Mouse (Mus musculus) embryonic facial prominence, embryonic 13.5 days (tissue): ENCODE data around the gene Ccdc183. TPM values are rescaled to one million over a fixed set of nuclear protein-coding genes. Genes with fewer than 3 reads are reported as not detected.

ENCODE experiments used
- ATAC-seq: fragments of 200-750 bp; cut with Nextera tagmentation; 2 replicates; pipeline ENCODE4 v1.8.0; 2017; ENCODE audit warnings: low read depth; ENCODE audit not compliant: insufficient number of reproducible peaks, insufficient read depth, low FRiP score, low TSS enrichment
- H3K27ac ChIP-seq: fragments of 300-500 bp; sonication (generic); 2 replicates; pipeline ENCODE4 v1.5.1; 2015; ENCODE audit warnings: moderate library complexity, mild to moderate bottlenecking, inconsistent platforms
- H3K27me3 ChIP-seq: fragments of 300-500 bp; sonication (generic); 2 replicates; pipeline ENCODE4 v1.6.1; 2015; ENCODE audit warnings: mild to moderate bottlenecking, inconsistent platforms
- H3K36me3 ChIP-seq: fragments of 300-500 bp; sonication (generic); 2 replicates; pipeline ENCODE4 v1.6.1; 2015; ENCODE audit warnings: mild to moderate bottlenecking, inconsistent platforms
- H3K4me1 ChIP-seq: fragments of 300-500 bp; sonication (generic); 2 replicates; pipeline ENCODE4 v1.6.1; 2015; ENCODE audit warnings: inconsistent platforms
- H3K4me2 ChIP-seq: fragments of 300-500 bp; sonication (generic); 2 replicates; pipeline ENCODE4 v1.6.1; 2015; ENCODE audit warnings: moderate library complexity, mild to moderate bottlenecking, inconsistent platforms
- H3K4me3 ChIP-seq: fragments of 300-500 bp; sonication (generic); 2 replicates; pipeline ENCODE4 v1.5.1; 2015; ENCODE audit warnings: mild to moderate bottlenecking, inconsistent platforms
- H3K9ac ChIP-seq: fragments of 300-500 bp; sonication (generic); 2 replicates; pipeline ENCODE4 v1.6.1; 2015; ENCODE audit warnings: mild to moderate bottlenecking, inconsistent platforms
- H3K9me3 ChIP-seq: fragments of 300-500 bp; sonication (generic); 2 replicates; pipeline ENCODE4 v1.6.1; 2016; ENCODE audit warnings: inconsistent platforms
- WGBS: fragments of 180-500 bp; shearing (Covaris S2); methylation state at CpG from one replicate; pipeline ENCODE4 v1.1.7; 2015; ENCODE audit warnings: mixed read lengths; 5-methylcytosine and 5-hydroxymethylcytosine counted together
- polyA plus RNA-seq: library from polyadenylated mRNA; unstranded; fragments of >200 nt; fragmentation: Nextera tagmentation; extraction: Ambion mirVana; gene quantifications from 2 replicates; pipeline ENCODE4 v1.2.1, GENCODE M21; 2015

Ccdc183 gene
- polyA plus RNA-seq, 1 experiment from 2014 or later: 0.31 TPM

DNA sequence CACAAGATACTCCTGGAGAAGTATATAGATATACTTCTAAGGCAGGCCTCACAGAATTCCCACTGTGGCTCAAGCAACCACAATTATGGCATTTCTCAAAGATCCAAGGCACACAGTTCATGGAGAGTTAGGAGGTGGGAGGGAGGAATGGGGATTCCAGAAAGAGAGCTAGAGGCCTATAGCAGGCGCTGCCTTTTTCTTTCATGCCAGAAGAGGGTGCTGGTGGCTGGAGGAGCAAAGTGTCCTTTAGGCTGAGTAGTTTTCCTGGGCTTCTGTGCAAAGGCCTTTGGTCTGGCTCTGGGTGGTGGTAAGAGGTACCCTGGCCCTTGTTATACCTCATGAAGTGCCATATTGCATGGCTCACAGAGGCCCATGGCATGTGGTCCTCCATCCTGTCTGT, 16.6 kb upstream of the Ccdc183 start:
- Histone ChIP-seq H3K4me2 (no peak overlapping the region), H3K27me3 (no peaks in the 10 kb centered on the region), H3K27ac (no peak overlapping the region), H3K4me1 (no peaks in the 10 kb centered on the region), H3K36me3 (no peaks in the 10 kb centered on the region), H3K9me3 (no peaks in the 10 kb centered on the region), H3K9ac (no peak overlapping the region), H3K4me3 (no peak overlapping the region)
- WGBS: 56% methylated on average over 1 of the region's 1 CpGs
- no peak for ATAC-seq

DNA sequence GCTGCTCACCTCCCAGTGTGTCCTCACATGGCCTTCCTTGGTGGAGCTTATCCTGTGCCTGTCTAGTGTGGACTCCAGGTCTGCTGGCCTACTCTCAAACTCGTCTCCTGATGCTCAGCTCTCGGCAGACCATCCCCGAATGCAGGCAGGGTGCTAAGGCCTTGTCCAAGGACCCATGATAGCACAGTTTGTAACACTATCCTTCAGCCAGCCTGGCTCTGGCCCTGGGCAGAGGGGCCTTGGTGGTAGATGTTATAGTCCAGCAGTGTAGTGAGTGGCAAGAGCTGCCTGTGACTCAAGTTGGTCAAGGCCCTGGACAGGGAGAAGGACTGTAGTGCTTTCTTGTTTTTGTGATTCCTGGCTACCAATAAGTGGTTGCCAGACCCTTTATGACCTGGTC, 16.1 kb upstream of the Ccdc183 start:
- H3K4me2 ChIP-seq: no peak overlapping the region
- no peaks in the 10 kb centered on the region for H3K36me3 ChIP-seq
- H3K9ac ChIP-seq: no peak overlapping the region
- no peaks in the 10 kb centered on the region for H3K9me3 ChIP-seq
- ATAC-seq: no peak
- H3K27me3 ChIP-seq: no peaks in the 10 kb centered on the region
- H3K4me3 ChIP-seq: no peak overlapping the region
- no peaks in the 10 kb centered on the region for H3K4me1 ChIP-seq
- 76% methylated on average over 3 of the region's 3 CpGs for WGBS
- H3K27ac ChIP-seq: no peak overlapping the region

DNA sequence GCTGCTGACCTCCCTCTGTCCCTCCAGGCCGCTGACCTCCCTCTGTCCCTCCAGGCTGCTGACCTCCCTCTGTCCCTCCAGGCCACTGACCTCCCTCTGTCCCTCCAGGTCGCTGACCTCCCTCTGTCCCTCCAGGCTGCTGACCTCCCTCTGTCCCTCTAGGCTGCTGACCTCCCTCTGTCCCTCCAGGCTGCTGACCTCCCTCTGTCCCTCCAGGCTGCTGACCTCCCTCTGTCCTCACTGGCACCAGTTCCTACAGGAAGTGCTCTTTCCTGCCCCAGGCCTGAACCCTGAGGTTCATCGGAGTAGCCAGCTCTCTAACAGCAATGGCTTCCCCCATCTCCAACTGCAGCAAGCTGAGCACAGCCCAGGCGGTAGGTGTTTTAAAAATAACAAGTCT, 11.3 kb upstream of the Ccdc183 start:
- ATAC-seq: no peak
- no peaks in the 10 kb centered on the region for H3K36me3 ChIP-seq
- H3K4me3 ChIP-seq: no peak overlapping the region
- 42% methylated on average over 4 of the region's 4 CpGs for WGBS
- H3K9ac ChIP-seq: no peak overlapping the region
- H3K27me3 ChIP-seq: no peaks in the 10 kb centered on the region
- no peak overlapping the region for H3K4me2 ChIP-seq
- no peak overlapping the region for H3K27ac ChIP-seq
- H3K4me1 ChIP-seq: no peaks in the 10 kb centered on the region
- no peaks in the 10 kb centered on the region for H3K9me3 ChIP-seq

DNA sequence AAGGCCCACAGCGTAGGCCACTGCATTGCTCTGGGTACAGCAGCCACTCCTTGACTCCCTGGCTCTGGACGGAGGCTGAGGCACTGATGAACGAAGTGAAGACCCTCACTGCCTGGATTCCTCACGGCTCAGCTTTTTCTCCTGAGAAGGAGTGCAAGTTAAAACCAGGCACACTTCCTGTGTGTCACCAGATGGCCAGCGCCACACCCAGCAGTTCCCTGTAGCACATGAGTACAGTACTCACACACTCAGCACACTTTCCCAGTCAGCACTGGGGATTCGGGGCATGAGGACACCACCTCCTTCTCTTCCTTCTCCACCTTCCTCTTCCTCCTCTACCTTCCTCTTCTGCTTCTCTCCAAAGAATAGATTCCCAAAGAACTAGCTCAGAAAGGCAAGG, 10.3 kb upstream of the Ccdc183 start, which contains the start of gene Fcna:
Fcna (minus strand) TSS at position 220 of the 400 bp plus-strand sequence.
- Histone ChIP-seq H3K4me1 (no peaks in the 10 kb centered on the region), H3K4me3 (no peak within 1 kb of the TSS), H3K36me3 (no peaks in the 10 kb centered on the region), H3K9me3 (no peaks in the 10 kb centered on the region), H3K27ac (no peak within 1 kb of the TSS), H3K4me2 (no peak within 1 kb of the TSS), H3K9ac (no peak within 1 kb of the TSS), H3K27me3 (no peaks in the 10 kb centered on the region)
- ATAC-seq: no peak
- WGBS: 69% methylated on average over 6 of the region's 6 CpGs

DNA sequence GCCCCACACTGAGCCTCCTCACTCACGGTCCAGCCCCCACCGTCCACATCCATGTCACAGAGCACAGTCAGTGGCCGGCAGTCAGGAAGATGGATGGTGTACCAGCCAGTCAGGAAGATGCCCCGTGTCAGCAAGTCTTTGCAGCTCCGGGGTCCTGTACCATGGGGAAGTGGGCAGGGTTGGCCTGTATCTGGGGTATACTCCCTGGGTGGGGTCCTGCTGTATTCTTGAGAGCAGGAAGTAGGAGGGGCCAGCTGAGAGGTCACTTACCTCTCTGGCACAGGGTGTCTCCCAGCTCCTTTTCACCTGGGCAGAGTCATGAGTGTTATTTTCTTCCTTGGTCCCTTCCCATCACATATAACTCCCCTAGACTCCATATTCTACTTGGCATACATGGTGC, 8.5 kb upstream of the Ccdc183 start:
- ATAC-seq: no peak
- no peak overlapping the region for H3K27ac ChIP-seq
- H3K4me2 ChIP-seq: no peak overlapping the region
- H3K36me3 ChIP-seq: no peaks in the 10 kb centered on the region
- H3K4me3 ChIP-seq: no peak overlapping the region
- H3K27me3 ChIP-seq: no peaks in the 10 kb centered on the region
- H3K9ac ChIP-seq: no peak overlapping the region
- peaks cover 5% of the 10 kb centered on the region for H3K4me1 ChIP-seq
- 69% methylated on average over 5 of the region's 5 CpGs for WGBS
- no peaks in the 10 kb centered on the region for H3K9me3 ChIP-seq

DNA sequence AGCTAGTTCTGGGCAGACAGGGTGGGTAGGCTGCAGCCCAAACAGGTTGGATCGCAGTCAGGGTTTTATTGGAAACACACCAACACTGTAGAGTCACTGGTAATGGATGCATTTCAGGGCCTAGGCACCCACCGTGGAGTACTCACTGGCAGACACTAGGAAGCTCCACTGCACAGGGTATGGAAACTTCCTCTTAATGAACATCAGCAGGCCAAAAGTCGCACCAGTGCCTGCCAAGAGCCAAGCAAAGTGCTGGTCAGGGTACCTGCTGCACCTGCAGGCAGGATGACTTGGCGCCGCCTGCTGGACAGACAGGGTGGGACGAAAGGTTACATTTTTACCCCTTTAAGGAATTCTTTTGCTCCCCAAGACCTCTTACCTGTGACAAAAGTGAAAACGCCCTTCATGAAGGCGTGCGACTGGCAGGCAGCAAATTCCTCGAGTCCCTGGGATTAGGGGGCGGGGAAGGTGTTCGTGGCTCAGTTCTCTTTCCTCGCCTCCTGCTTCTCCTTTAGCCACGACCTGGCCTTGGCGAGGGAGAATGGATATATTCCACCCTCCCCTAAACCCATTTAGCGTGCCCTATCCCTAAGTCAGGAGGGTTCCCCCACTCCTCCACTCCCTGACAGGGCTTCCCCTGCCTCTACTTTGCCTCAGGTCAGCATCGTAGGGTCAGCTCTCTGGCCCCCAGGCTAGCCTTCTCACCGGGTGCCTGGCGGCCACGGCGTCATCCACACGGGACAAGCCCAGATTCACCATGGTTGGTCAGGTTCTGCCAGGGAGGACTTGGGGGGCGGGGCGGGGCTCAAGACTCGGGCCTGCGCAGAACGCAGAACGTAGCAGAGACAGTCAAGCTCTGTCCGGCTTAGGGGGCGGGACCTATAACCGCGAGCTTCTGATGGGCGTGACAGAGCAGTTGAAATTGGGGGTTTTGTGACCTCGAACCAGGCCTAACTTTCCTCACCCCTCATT, 4.0 kb upstream of the Ccdc183 start, which contains the start of gene Tmem141:
Tmem141 (minus strand) TSS at position 777 of the 972 bp plus-strand sequence.
- H3K27me3 ChIP-seq: peaks cover 19% of the 10 kb centered on the region
- 5% methylated on average over 34 of the region's 34 CpGs for WGBS

DNA sequence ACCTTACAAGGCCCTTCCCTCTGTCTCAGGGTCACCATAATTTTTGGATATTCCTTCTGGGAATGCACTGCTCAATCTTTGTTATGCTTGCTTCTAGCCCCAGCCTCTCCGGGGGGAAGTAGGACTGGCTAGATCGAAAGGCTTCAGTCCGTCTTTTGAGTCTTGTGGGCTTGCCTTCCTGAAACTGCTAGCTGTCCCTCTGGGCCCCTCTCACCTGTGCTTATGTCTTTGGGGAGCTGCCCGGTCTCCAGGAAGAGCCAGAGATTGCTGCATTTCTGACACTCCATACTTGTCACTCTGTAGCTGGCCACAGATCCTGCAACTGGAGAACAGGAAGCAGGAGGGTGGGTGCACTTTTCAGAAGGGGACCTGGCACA, 3.4 kb upstream of the Ccdc183 start:
- Histone ChIP-seq H3K4me1 (peaks cover 18% of the 10 kb centered on the region), H3K27me3 (peaks cover 26% of the 10 kb centered on the region), H3K9me3 (no peaks in the 10 kb centered on the region), H3K36me3 (no peaks in the 10 kb centered on the region), H3K27ac (peak overlapping the region; percentile 72; the same call in 1 of the 2 replicates), H3K4me3 (peak overlapping the region; percentile 55), H3K4me2 (peak overlapping the region; percentile 86), H3K9ac (peak overlapping the region; percentile 68; the same call in 1 of the 2 replicates)
- WGBS: 86% methylated on average over 4 of the region's 4 CpGs
- ATAC-seq: no peak

More for the DNA sequence above, 4.0 kb upstream of the Ccdc183 start, which contains the start of gene Tmem141:
- H3K4me1 ChIP-seq: peaks cover 13% of the 10 kb centered on the region
- H3K9ac ChIP-seq: peak within 1 kb of the TSS; percentile 68
- no peaks in the 10 kb centered on the region for H3K36me3 ChIP-seq
- peak within 1 kb of the TSS; percentile 86 for H3K4me2 ChIP-seq
- peak within 1 kb of the TSS; percentile 72 for H3K27ac ChIP-seq
- peak within 1 kb of the TSS; percentile 55 for H3K4me3 ChIP-seq
- no peaks in the 10 kb centered on the region for H3K9me3 ChIP-seq
- ATAC-seq: peak; percentile 73

DNA sequence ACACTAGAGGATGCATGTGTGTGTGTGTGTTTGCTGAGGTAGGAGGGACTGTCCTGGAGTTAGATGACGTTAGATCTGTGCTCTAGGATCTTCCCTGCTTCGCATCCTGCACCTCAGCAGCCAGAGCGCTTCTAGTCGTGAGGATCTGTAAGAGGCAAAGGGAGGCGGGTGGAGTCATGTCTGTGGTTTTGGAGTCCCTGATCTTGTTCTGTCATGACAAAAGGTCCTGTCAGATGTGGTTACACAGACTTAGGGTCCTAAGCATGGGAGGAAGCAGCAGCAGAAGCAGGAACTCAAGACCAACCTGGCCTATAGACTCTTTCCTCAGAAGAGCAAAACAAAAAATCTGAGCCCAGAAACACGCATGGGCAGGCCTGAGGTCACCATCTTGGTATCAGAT, 2.9 kb upstream of the Ccdc183 start:
- Histone ChIP-seq H3K9ac (peak overlapping the region; percentile 68), H3K27ac (0 out of 2 replicates have a peak overlapping the region, but pooled peaks have one; percentile 72), H3K4me1 (peaks cover 19% of the 10 kb centered on the region), H3K36me3 (no peaks in the 10 kb centered on the region), H3K27me3 (peaks cover 31% of the 10 kb centered on the region), H3K9me3 (no peaks in the 10 kb centered on the region), H3K4me2 (peak overlapping the region; percentile 86; the same call in 1 of the 2 replicates), H3K4me3 (no peak overlapping the region)
- no peak for ATAC-seq
- 70% methylated on average over 6 of the region's 6 CpGs for WGBS

DNA sequence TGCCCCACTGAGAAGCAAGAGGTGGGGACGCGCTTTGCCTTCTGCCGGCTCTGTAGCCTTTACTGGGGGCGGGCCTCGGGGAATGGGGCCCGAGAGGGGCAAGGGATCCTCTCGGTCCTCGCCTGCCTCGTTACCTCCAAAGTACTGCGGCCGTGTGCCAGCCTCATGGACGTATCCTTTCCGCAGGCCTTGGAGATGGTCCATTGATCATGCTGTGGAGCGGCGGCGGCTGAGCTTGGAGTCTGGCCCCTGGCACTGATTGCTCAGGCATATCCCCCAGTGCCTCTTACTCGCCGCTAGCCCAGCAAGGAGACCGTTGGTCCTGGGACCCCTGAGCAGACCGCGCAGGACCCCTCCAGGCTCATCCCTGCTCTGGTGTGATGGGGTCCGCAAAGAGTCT, 1.1 kb downstream of the Ccdc183 start:
- ATAC-seq: no peak

DNA sequence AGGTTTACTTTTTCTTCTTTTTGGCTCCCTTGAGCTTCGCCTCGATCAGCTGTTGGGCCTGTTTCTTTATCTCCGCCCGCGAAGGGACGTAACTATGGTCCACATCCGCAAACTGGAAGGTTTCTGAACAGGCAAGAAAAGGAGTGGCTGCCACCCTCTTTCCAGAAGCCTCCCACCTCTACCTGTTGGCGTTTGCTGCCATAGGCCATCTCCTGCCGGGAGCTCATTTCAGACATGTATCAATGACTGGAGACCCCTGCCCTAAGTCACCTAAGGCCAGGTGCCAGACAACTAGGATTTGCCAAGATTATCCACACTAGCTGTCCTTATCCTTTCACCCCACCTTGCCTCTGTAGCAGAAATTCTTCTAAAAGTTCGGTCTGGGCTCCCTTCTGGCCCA, 8.8 kb downstream of the Ccdc183 start:
- H3K36me3 ChIP-seq: 0 out of 2 replicates have a peak, but pooled peaks cover 2% of the 10 kb centered on the region
- peak overlapping the region; percentile 100 for H3K4me3 ChIP-seq
- WGBS: 67% methylated on average over 10 of the region's 10 CpGs
- no peak for ATAC-seq
- H3K4me1 ChIP-seq: peaks cover 16% of the 10 kb centered on the region
- peak overlapping the region; percentile 95 for H3K27ac ChIP-seq
- peak overlapping the region; percentile 69 for H3K4me2 ChIP-seq
- H3K9ac ChIP-seq: peak overlapping the region; percentile 98
- no peaks in the 10 kb centered on the region for H3K9me3 ChIP-seq
- peaks cover 6% of the 10 kb centered on the region; the same call in 1 of the 2 replicates for H3K27me3 ChIP-seq

More for the DNA sequence above, 1.1 kb downstream of the Ccdc183 start:
- WGBS: 18% methylated on average over 22 of the region's 22 CpGs
- Histone ChIP-seq H3K9ac (peak overlapping the region; percentile 49; the same call in 1 of the 2 replicates), H3K4me3 (peak overlapping the region; percentile 23), H3K9me3 (no peaks in the 10 kb centered on the region), H3K4me1 (peaks cover 18% of the 10 kb centered on the region), H3K4me2 (peak overlapping the region; percentile 42), H3K27ac (no peak overlapping the region), H3K36me3 (no peaks in the 10 kb centered on the region), H3K27me3 (peaks cover 53% of the 10 kb centered on the region)

DNA sequence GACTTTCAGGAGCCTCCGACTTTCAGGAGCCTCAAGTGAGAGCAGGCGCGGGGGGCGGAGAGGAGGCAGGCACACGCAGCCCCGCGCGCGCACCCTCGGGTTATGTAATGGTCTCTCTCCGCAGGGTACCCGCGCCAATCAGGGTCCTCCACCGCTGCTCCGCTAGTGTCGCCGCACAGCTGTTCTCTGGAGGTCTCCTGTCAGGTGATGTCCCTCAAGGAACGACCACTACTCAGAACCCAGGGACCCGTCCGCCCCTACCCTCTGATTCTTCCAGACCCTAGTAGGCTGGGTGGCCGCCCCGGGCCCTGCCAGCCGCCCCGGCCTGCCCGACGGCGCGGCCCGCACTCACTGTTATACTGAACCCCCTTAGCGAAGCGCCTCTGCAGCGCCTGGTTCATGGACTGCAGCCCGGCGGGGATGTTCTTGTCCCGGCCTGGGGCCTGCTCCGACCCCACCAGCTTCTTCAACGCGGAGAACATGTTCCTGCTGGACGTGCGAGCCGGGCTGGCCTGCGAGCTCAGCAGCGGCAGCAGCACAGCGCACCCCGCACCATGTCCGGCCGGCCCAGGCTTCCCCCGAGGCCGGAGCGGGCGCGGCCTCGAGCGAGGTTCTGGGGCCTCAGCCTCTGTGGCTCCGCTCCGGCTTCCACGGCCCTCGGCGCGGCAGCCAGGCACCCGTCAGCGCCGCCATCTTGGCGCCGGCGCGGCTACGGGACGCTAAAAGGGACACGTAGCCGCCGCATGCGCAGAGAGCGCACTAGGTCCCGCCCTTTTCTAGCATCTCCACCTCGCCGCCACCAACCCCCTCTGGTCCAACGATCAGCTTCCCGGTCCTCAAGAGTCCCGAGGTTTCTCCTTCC, 9.5 kb downstream of the Ccdc183 start, which contains the start of gene Rabl6:
Rabl6 (minus strand) TSS at position 761 of the 862 bp plus-strand sequence.
- WGBS: under 1% methylated on average over 80 of the region's 80 CpGs
- ATAC-seq: peak; percentile 89
- peak within 1 kb of the TSS; percentile 69 for H3K4me2 ChIP-seq

More for the DNA sequence above, 9.5 kb downstream of the Ccdc183 start, which contains the start of gene Rabl6:
- peak within 1 kb of the TSS; percentile 98 for H3K9ac ChIP-seq
- H3K4me1 ChIP-seq: peaks cover 16% of the 10 kb centered on the region
- H3K27ac ChIP-seq: peak within 1 kb of the TSS; percentile 95
- no peaks in the 10 kb centered on the region for H3K9me3 ChIP-seq
- H3K27me3 ChIP-seq: no peaks in the 10 kb centered on the region
- peaks cover 7% of the 10 kb centered on the region for H3K36me3 ChIP-seq
- H3K4me3 ChIP-seq: peak within 1 kb of the TSS; percentile 100
